Mouse (Mus musculus): ENCODE measurements around the gene Bora. TPM values are rescaled to one million over a fixed set of nuclear protein-coding genes. Genes with fewer than 3 reads are reported as not detected.

Gene Bora
- polyA plus RNA-seq, 1 experiment from 2014 or later: 65.9 TPM

Other genes starting within 250 kb of the Bora start
- 0.94 TPM in 1 of 2 replicates, not detected in the other for gene Rpl36a-ps1, start 51.9 kb upstream of the Bora start, polyA plus RNA-seq (2016; fragmentation: Nextera tagmentation; extraction: Ambion mirVana)
- gene Mzt1, start 88 bp upstream of the Bora start, polyA plus RNA-seq (2016; fragmentation: Nextera tagmentation; extraction: Ambion mirVana): 130 and 135 TPM in 2 replicates
- 24.5 and 26.3 TPM in 2 replicates for gene Pibf1, start 53.2 kb downstream of the Bora start, polyA plus RNA-seq (2016; fragmentation: Nextera tagmentation; extraction: Ambion mirVana)
- 40.3 and 41.2 TPM in 2 replicates for gene Dis3, start 53.5 kb downstream of the Bora start, polyA plus RNA-seq (2016; fragmentation: Nextera tagmentation; extraction: Ambion mirVana)